Mouse (Mus musculus): Measurements from ENCODE around the gene Cpne6.

Cpne6 gene

DNA sequence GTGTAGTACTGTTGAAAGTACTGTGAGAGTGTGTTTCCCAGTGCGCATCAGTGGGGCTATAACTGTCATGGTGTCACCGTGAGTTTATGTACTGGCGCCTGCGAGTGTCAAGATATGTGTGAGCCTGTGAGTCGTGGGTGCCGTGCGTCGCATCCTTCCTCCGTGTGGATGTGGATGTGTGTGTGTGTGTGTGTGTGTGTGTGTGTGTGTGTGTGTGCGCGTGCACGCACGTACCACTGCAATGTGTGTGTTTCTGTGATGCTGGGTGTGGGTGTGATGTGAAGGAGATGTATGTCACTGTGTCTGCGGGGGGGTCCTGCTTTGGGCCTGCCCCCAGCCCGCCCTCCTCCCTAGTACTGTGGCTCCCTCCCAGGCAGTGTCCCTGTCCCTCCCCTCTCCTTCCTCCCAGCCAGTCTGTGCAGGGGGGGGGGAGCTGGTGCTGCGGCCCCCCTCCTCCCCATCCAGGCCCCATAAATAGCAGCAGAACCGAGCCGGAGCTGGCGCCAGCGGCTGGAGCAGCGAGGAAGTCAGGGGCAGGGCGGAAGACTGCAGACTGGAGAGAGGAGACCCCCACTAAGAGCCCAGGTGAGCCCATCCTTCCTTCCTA is at the start of gene Cpne6:
Cpne6 (plus strand) TSS at position 321 of the 607 bp plus-strand sequence.
- DNase-seq, result no peak

- DNase-seq, result no peak
These were observed 48.5 kb upstream of the Cpne6 start for GRCm38 (mm10) chr14:55461757-55462156.

DNA sequence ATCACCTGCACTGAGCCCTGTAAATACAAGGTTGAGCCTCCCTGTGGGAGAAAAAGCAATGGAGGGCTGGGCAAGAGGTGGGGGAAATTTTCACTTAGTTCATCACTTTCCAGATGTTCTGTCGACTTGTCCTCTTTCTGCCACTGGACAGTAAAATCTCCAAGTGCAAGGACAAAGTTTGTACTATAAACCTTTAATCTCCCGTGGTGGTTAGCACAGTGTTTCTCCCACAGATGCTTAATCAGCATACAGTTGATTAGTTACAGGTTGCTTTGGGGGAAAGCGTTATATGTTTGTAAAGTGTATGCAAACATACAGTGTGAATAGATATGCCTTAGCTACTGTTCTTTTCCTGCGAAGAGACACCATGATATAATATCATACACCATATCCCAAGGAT is 43.8 kb upstream of the Cpne6 start:
- no peak for DNase-seq

GRCm38 (mm10) chr14:55467108-55467507 is 43.1 kb upstream of the Cpne6 start:
- no peak for DNase-seq

DNA sequence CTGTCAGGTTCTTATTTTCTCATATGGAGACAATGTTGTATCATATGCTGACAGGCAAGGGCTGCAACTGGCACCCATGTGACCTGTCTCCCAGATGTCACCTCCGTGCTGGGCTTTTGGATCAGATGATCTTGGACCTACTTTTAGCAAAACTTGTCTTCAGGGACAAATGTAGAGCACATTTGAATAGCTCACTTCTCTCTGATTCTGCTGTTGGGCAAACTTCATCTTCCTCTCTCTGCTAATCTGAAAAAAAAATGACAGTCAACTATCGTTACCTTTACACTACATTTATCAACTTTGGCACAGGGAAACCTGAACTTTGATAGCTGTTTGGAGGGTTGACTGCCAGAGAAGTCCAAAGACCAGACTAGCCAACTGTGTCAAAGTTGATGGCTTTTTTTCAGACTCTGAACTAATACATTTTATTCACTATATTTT is 41.9 kb upstream of the Cpne6 start:
- DNase-seq, result no peak

DNA sequence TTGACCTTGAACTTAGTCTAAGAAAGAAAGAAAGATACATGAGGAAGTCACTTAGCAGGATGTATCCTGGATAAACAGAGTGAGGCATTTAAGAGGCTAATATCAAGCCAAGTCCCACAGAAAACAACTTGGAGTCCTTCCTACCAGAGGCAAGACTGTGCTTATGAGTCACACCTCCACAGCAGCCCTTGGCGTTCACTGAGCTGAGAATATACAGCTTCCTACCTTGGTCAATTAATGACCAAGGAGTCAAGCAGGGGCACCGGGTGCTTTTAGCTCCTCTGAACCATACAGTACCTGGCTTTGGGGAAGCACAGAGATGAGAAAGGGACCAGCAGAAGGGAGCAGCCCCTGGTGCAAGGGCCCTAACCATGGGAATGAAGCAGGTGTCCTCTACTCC is 41.2 kb upstream of the Cpne6 start:
- no peak for DNase-seq

DNA sequence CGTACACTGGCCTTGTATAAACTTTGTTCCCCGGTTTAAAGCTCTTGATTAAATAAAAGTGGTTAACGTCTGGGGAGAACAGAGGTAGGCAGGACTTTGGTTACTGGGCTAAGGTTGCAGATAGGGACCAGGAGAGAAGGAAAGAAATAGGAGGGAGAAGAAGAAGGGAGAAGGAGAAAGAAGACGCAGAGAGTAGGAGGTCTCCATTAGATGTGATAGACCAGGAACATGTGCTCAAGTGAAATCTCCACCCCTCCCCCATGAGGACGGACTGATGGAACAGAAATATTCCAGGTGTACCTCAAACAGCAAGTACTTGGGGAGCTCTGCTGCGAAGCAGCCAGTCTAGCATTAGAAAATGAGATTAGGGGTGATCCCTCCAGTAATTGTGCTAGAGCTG is 40.4 kb upstream of the Cpne6 start:
- DNase-seq, result no peak

DNA sequence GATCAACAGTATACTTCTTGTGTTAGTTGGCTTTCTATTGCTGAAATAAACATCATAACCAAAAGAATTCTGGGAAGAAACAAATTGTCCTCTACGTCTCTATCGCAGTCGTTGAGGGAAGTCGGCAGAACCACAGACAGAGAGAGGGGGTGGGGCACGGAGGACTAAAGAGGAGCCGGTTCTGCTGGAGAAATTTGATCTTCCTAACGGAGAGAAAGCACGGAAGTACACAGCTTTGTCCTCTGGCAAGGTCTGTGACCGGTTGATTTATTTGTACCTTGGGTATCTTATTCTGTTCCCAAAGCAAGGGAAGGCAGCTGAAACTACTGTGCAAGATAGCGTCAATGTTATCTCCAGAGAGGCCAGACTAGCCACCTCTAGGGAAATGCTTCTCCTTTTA is 39.4 kb upstream of the Cpne6 start:
- DNase-seq, result no peak

DNA sequence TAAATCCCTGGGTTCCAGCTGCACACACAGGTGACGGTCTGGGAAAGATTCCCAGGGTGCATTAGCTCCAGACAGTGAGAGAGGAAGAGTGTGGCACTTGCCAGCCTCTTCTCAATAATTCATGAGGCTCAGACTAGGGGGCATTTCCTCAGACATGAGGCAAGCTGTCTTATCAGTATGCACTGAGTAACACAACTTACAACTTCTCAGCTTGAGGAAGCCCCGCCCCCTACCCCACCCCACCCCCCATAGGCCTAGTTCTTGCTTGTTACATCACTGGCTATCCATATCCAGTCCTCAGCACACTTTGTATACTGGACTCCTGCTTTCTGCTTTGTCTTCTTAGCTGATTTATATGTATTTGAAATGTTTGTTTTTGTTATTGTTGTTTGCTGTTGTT is 34.6 kb upstream of the Cpne6 start:
- DNase-seq, result no peak

DNA sequence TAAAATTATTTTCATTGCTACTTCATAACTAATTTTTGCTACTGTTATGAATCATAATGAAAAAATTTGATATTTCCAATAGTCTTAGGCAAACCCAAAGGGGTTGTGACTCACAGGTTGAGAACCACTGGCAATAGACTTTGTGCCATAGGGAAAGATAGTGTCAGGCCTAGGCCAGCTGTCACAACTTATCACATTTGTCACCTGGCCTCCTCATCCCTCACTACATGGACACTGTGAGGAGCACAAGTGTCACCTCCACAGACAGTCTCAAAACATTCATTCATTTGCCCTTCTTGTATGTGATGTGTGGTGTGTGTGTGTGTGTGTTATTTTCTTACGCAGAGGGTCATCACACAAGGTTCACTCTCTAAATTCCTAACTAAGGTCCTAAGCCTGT is 32.8 kb upstream of the Cpne6 start:
- no peak for DNase-seq

DNA sequence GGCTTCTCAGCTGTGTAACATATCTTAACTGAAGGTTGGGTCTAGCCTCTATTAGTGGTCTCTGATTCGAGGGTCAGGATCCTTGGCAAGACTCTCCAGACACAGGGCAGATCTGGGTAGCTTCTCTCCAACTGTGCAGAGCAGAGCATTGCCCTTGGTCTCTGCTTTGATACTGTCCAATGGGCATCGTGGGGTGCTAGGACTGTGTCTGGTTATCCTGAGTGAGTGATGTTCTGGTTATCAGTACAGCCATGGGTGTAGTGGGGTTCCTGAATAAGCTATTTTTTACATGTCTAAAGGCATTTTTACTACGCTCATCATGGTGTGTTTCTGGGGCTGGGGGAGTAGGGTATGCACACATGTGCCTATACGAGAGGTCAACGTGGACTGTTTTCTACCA is 32.4 kb upstream of the Cpne6 start:
- DNase-seq, result no peak

DNA sequence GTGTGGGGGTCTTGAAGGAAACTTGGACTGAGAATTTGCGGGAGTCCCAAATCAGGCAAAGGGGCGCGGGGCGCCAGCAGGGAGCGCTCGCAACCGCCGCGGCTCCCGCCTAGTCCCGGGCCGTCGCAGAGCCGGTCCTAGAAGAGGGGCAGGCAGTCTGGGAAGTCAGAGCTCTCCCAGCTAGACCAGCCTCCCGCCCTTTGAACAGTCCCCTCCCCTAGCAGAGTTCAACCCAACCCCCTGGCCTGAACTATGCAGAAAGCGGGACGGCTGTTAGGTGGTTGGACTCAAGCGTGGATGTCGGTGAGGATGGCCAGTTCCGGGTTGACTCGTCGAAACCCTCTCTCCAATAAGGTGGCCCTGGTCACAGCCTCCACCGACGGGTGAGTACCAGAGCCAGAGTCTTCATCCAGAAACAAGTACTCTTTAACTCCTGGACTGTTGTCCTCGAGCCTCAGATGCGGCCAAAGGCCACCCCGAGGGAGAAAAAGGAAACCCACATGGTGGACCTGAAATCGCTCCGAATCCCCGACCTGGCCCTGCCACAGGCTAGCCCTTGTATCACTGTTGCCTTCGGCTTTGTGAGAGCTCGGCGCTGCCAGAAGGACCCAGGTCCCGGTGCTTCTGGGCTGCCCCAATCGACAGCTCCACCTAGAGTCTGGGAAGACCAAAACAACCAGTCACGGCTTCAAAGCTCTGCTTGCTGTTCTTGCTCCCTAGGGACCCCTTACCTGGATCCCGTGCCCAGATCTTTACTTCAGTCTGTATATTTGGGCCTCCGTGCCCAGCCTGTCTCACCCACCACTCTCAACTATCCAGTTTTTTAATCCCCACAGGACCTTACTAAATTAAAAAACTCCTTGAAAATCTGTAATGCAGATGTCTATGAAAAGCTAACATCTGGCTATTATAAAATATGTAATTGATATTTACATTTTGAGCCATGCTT is 31.3 kb upstream of the Cpne6 start, which contains the start of gene Dhrs4:
Dhrs4 (plus strand) TSS at position 108 of the 949 bp plus-strand sequence.
- DNase-seq, result peak; percentile 82 to 85

GRCm38 (mm10) chr14:55479629-55480028 is 30.6 kb upstream of the Cpne6 start:
- no peak for DNase-seq

DNA sequence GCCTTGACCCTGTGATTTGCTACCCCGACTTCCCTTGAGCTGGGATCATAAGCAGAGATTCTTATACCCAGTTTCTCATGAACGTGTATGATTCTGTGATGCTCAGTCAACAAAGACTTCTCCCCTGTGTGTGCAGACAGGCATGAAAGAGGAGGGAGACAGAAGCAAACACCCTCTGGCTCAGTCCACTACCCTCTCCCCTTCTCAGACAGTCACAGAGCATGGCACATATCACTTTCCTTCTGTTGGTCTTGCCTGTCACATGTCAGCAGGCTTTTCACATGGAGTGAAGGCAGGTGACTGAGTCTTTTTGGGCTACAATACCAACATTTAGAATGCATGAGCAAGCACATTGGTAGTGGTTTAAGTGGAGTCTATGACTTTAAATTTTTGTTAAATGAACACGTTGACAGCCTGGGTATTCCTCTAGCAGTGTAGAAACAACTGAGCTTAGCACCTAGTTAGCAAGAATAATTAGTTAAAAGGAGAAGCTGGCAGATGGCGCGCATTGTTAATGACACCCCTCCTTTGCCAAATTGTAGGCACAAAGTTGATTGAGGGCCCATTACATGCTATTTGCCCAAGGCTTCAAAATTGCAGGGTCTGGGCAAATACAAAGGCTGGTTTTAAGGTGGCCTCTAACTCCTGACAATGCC is 25.7 kb upstream of the Cpne6 start:
- no peak for DNase-seq

- no peak for DNase-seq
These were observed 23.4 kb upstream of the Cpne6 start for GRCm38 (mm10) chr14:55486836-55487235.

GRCm38 (mm10) chr14:55490361-55491201 is 19.7 kb upstream of the Cpne6 start, which contains the start of gene Carmil3:
Gene Carmil3, plus strand, starts transcription at chr14:55490651.
- peak; percentile 91 to 93 for DNase-seq

DNA sequence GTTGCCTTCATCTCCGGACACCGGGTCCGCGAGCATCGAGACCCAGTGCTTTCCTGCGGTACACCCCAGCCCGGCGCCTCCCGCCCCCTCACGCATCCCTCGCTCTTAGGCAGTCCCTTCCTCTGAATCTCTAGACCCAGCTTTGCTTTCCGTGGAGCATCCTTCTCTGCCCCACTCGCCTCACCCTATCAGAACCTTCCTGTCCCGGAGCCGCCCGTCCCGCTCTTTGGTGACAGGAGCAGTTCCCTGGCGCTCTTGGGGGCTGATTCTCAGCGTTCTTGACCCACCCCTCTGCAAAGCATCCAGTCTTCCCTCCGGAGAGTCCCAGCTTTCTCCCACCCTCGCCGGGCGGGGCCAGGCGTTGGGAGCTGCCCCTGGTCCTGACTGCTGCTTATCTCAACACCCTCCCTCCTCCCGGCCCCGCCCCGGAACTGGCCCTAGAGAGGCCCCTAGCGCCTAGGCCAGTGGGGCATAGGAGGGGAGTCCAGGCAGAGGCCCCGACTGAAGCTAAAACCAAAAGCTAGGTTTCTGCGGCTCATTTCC is 18.9 kb upstream of the Cpne6 start:
- DNase-seq, result peak; percentile 77 to 84

GRCm38 (mm10) chr14:55492103-55492502 is 18.1 kb upstream of the Cpne6 start:
- DNase-seq, result no peak

- DNase-seq, result peak; percentile 73 to 82
These were observed 14.6 kb upstream of the Cpne6 start for GRCm38 (mm10) chr14:55495509-55496240.

DNA sequence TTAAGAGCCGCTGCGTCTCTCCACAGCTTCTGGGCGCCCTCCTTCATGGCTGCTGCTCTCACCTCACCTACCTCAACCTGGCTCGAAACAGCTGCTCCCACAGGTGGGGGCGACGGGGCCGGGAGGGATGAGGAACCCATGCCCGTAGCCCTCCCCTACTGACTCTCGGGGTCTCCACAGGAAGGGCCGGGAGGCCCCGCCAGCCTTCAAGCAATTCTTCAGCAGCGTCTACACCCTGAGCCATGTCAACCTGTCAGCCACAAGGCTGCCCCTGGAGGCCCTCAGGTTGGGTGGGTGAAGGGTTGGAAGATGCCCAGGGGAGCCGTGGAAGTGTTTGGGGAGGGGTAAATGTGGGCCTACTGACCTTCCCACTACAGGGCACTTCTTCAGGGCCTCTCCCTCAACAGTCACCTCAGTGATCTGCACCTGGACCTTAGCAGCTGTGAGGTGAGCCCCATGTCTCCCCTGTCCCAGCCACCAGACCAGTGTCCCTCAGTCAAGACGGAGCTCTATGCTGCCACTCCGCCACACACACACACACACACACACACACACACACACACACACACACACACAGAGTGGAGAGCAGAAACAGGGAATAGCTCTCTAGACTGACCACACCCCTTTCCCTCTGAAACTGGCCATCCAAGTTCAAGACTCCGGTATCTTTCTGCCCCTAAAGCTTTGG is 13.3 kb upstream of the Cpne6 start:
- DNase-seq, result no peak

DNA sequence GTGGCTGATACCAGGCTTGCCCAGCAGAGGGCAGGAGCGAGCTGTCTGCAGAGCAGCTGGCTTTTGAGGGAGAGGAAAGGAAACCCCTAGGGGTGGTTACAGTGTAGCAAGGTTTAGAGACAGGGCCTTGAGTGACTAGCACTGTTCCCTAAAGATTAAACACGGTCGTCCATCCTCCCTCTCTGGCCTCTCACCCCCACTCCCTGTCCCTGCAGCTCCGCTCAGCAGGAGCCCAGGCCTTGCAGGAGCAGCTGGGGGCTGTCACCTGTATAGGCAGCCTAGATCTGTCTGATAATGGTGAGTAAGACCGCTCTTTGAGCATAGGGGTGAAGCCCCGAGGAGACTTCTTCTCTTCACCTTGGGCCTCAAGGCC is 12.8 kb upstream of the Cpne6 start:
- peak; percentile 94 to 95 for DNase-seq

Data from cerebellum, postnatal 25 days (tissue).